Mouse (Mus musculus) cerebellum, adult 9-10 months (tissue): ENCODE data around the gene Wasf3.
"Not testable (repeated sequence)": the region's sequence is repeated elsewhere in the genome, so short reads cannot be mapped to it uniquely, and the experiment has no call there.

Experiments used
- DNase-seq: peaks from one replicate; pipeline ENCODE4 v3.0.0; 2022

Gene Wasf3

GRCm38 (mm10) chr5:146384935-146385591 is at the start of gene Wasf3:
Wasf3 (plus strand) TSS chr5:146384985.
- peak; percentile 91 for DNase-seq

- peak; percentile 68 for DNase-seq
These were observed 46.7 kb upstream of the Wasf3 start for GRCm38 (mm10) chr5:146338064-146338463.

- no peak for DNase-seq
These were observed 44.7 kb upstream of the Wasf3 start for GRCm38 (mm10) chr5:146340037-146340436.

GRCm38 (mm10) chr5:146344911-146345686 is 39.7 kb upstream of the Wasf3 start:
- no peak for DNase-seq

GRCm38 (mm10) chr5:146347081-146347480 is 37.7 kb upstream of the Wasf3 start:
- no peak for DNase-seq

GRCm38 (mm10) chr5:146349183-146349582 is 35.6 kb upstream of the Wasf3 start:
- DNase-seq = peak; percentile 63

- DNase-seq = no peak
These were observed 34.0 kb upstream of the Wasf3 start for GRCm38 (mm10) chr5:146350784-146351183.

- DNase-seq = no peak
These were observed 32.8 kb upstream of the Wasf3 start for GRCm38 (mm10) chr5:146352006-146352405.

GRCm38 (mm10) chr5:146360386-146360785 is 24.4 kb upstream of the Wasf3 start:
- DNase-seq = no peak

- DNase-seq = no peak
These were observed 22.1 kb upstream of the Wasf3 start for GRCm38 (mm10) chr5:146362711-146363110.

- no peak for DNase-seq
These were observed 16.4 kb upstream of the Wasf3 start for GRCm38 (mm10) chr5:146368356-146368755.

GRCm38 (mm10) chr5:146368971-146369370 is 15.8 kb upstream of the Wasf3 start:
- no peak for DNase-seq

- no peak for DNase-seq
These were observed 14.0 kb upstream of the Wasf3 start for GRCm38 (mm10) chr5:146370794-146371193.

GRCm38 (mm10) chr5:146373238-146373637 is 11.5 kb upstream of the Wasf3 start:
- no peak for DNase-seq

- DNase-seq = no peak
These were observed 8.2 kb upstream of the Wasf3 start for GRCm38 (mm10) chr5:146376601-146377000.

GRCm38 (mm10) chr5:146380041-146380440 is 4.7 kb upstream of the Wasf3 start:
- no peak for DNase-seq

GRCm38 (mm10) chr5:146382268-146382667 is 2.5 kb upstream of the Wasf3 start:
- DNase-seq = no peak

- no peak for DNase-seq
These were observed 1.4 kb upstream of the Wasf3 start for GRCm38 (mm10) chr5:146383401-146383800.

- no peak for DNase-seq
These were observed 1.2 kb downstream of the Wasf3 start for GRCm38 (mm10) chr5:146385989-146386388.

- DNase-seq = no peak
These were observed 2.1 kb downstream of the Wasf3 start for GRCm38 (mm10) chr5:146386906-146387305.

- no peak for DNase-seq
These were observed 9.8 kb downstream of the Wasf3 start for GRCm38 (mm10) chr5:146394563-146394962.

GRCm38 (mm10) chr5:146397253-146397652 is 12.5 kb downstream of the Wasf3 start:
- no peak for DNase-seq

GRCm38 (mm10) chr5:146398386-146399115 is 13.8 kb downstream of the Wasf3 start:
- no peak for DNase-seq

- DNase-seq = not testable (repeated sequence)
These were observed 16.2 kb downstream of the Wasf3 start for GRCm38 (mm10) chr5:146401012-146401411.
